Mouse (Mus musculus) heart, postnatal 0 days (tissue): ENCODE results near the gene Trrap. TPM values are rescaled to one million over a fixed set of nuclear protein-coding genes. Genes with fewer than 3 reads are reported as not detected.
A peak's percentile ranks its signal among the peaks of the same experiment; 100 is the strongest.

Source experiments
- ATAC-seq: fragments of 200-750 bp; cut with Nextera tagmentation; 2 replicates; pipeline ENCODE4 v1.8.0; 2017; ENCODE audit warnings: low read depth, moderate number of reproducible peaks, moderate library complexity; ENCODE audit not compliant: insufficient read depth
- DNase-seq: peaks from one replicate; pipeline ENCODE4 v3.0.0-alpha.2; 2016; ENCODE audit warnings: low spot score
- H3K27ac ChIP-seq: fragments of 300-500 bp; sonication (generic); 2 replicates; pipeline ENCODE4 v1.5.1; 2014; ENCODE audit warnings: low read depth, mild to moderate bottlenecking
- H3K27me3 ChIP-seq: fragments of 300-500 bp; sonication (generic); 2 replicates; pipeline ENCODE4 v1.6.1; 2014; ENCODE audit warnings: low read length, mixed read lengths; ENCODE audit not compliant: control insufficient read depth, insufficient read depth
- H3K36me3 ChIP-seq: fragments of 300-500 bp; sonication (generic); replicated peaks from 2 replicates; pipeline ENCODE4 v1.6.1; 2014; ENCODE audit warnings: low read length, mixed read lengths; ENCODE audit not compliant: control insufficient read depth, insufficient read depth
- H3K4me1 ChIP-seq: fragments of 300-500 bp; sonication (generic); 2 replicates; pipeline ENCODE4 v1.6.1; 2014; ENCODE audit warnings: antibody characterized with exemption; ENCODE audit not compliant: control insufficient read depth, insufficient read depth
- H3K4me2 ChIP-seq: fragments of 300-500 bp; sonication (generic); 2 replicates; pipeline ENCODE4 v1.6.1; 2014; ENCODE audit warnings: low read depth, mild to moderate bottlenecking, low read length, moderate library complexity
- H3K4me3 ChIP-seq: fragments of 300-500 bp; sonication (generic); 2 replicates; pipeline ENCODE4 v1.5.1; 2014; ENCODE audit warnings: low read depth, low read length
- H3K9ac ChIP-seq: fragments of 300-500 bp; sonication (generic); replicated peaks from 2 replicates; pipeline ENCODE4 v1.6.1; 2014; ENCODE audit warnings: low read depth, low read length, mixed read lengths
- H3K9me3 ChIP-seq: fragments of 300-500 bp; sonication (generic); replicated peaks from 2 replicates; pipeline ENCODE4 v1.6.1; 2016; ENCODE audit warnings: low read length; ENCODE audit not compliant: control insufficient read depth
- CTCF ChIP-seq: IDR thresholded peaks from 2 replicates; pipeline ENCODE4 v1.5.1; 2016; ENCODE audit warnings: antibody characterized with exemption, control low read depth, low read depth
- EP300 ChIP-seq: IDR thresholded peaks from 2 replicates; pipeline ENCODE4 v1.6.1; 2016; ENCODE audit warnings: antibody characterized with exemption, low read depth
- WGBS: fragments of 180-500 bp; shearing (Covaris S2); extraction: QIAGEN DNeasy Blood & Tissue Kit; methylation state at CpG from one replicate; pipeline ENCODE4 v1.1.7; 2014; 5-methylcytosine and 5-hydroxymethylcytosine counted together
- polyA plus RNA-seq: library from polyadenylated mRNA; unstranded; fragments of >200 nt; fragmentation: Nextera tagmentation; extraction: Ambion mirVana; gene quantifications from 2 replicates; pipeline ENCODE4 v1.2.1, GENCODE M21; 2015
- total RNA-seq: library from RNA; depleted of rRNA; stranded (reverse); fragments of >200 nt; gene quantifications from 2 replicates; pipeline ENCODE4 v1.2.3, GENCODE M21; 2014; ENCODE audit warnings: low replicate concordance

Trrap gene
- total and polyA plus RNA-seq, 2 experiments from 2014 or later, result 24.6 to 85.0 TPM

- no peak for TF ChIP-seq EP300
- no peak for TF ChIP-seq CTCF
- Histone ChIP-seq H3K9me3 (no peaks in the 10 kb centered on the region), H3K4me3 (no peak overlapping the region), H3K27ac (no peak overlapping the region), H3K4me1 (no peaks in the 10 kb centered on the region), H3K27me3 (no peaks in the 10 kb centered on the region), H3K36me3 (peaks cover 70% of the 10 kb centered on the region), H3K9ac (no peak overlapping the region), H3K4me2 (no peak overlapping the region)
- WGBS, result 85% methylated on average over 15 of the region's 15 CpGs
- ATAC-seq (no peak), DNase-seq (no peak)
Measured at GRCm38 (mm10) chr5:144858527-144858926, 91.0 kb downstream of the Trrap start.

GRCm38 (mm10) chr5:144859284-144859683 is 91.8 kb downstream of the Trrap start:
- no peaks in the 10 kb centered on the region for H3K9me3 ChIP-seq
- H3K36me3 ChIP-seq, result peaks cover 63% of the 10 kb centered on the region
- H3K27ac ChIP-seq, result no peak overlapping the region
- DNase-seq (no peak), ATAC-seq (no peak)
- no peaks in the 10 kb centered on the region for H3K4me1 ChIP-seq
- no peak for TF ChIP-seq EP300
- no peak for TF ChIP-seq CTCF
- no peak overlapping the region for H3K4me3 ChIP-seq
- no peaks in the 10 kb centered on the region for H3K27me3 ChIP-seq
- 84% methylated on average over 9 of the region's 9 CpGs for WGBS
- H3K4me2 ChIP-seq, result no peak overlapping the region
- no peak overlapping the region for H3K9ac ChIP-seq

- no peaks in the 10 kb centered on the region for H3K9me3 ChIP-seq
- no peak overlapping the region for H3K4me2 ChIP-seq
- 96% methylated on average over 8 of the region's 8 CpGs for WGBS
- DNase-seq (no peak), ATAC-seq (no peak)
- H3K4me3 ChIP-seq, result no peak overlapping the region
- peaks cover 49% of the 10 kb centered on the region for H3K36me3 ChIP-seq
- H3K27me3 ChIP-seq, result no peaks in the 10 kb centered on the region
- no peak for TF ChIP-seq EP300
- TF ChIP-seq CTCF, result no peak
- no peaks in the 10 kb centered on the region for H3K4me1 ChIP-seq
- no peak overlapping the region for H3K27ac ChIP-seq
- H3K9ac ChIP-seq, result no peak overlapping the region
Measured at GRCm38 (mm10) chr5:144860913-144861312, 93.4 kb downstream of the Trrap start.

GRCm38 (mm10) chr5:144866923-144867322 is 99.4 kb downstream of the Trrap start:
- H3K4me2 ChIP-seq, result no peak overlapping the region
- peak; percentile 47 for ATAC-seq
- DNase-seq, result peak; percentile 32
- TF ChIP-seq EP300, result no peak
- TF ChIP-seq CTCF, result peak; percentile 52
- no peaks in the 10 kb centered on the region for H3K27me3 ChIP-seq
- WGBS, result 59% methylated on average over 8 of the region's 8 CpGs
- no peak overlapping the region for H3K4me3 ChIP-seq
- no peak overlapping the region for H3K27ac ChIP-seq
- no peak overlapping the region for H3K9ac ChIP-seq
- no peaks in the 10 kb centered on the region for H3K9me3 ChIP-seq
- no peaks in the 10 kb centered on the region for H3K36me3 ChIP-seq
- no peaks in the 10 kb centered on the region for H3K4me1 ChIP-seq

GRCm38 (mm10) chr5:144869466-144869865 is 101.9 kb downstream of the Trrap start:
- WGBS, result 68% methylated on average over 7 of the region's 7 CpGs

GRCm38 (mm10) chr5:144870782-144871181 is 103.2 kb downstream of the Trrap start:
- Histone ChIP-seq H3K4me1 (no peaks in the 10 kb centered on the region), H3K9ac (no peak overlapping the region), H3K9me3 (no peaks in the 10 kb centered on the region), H3K36me3 (no peaks in the 10 kb centered on the region), H3K4me3 (no peak overlapping the region), H3K27me3 (no peaks in the 10 kb centered on the region), H3K27ac (peak overlapping the region; percentile 46; the same call in 1 of the 2 replicates), H3K4me2 (no peak overlapping the region)
- 68% methylated on average over 7 of the region's 7 CpGs for WGBS
- DNase-seq (peak; percentile 34), ATAC-seq (peak; percentile 12; the same call in 1 of the 2 replicates)
- TF ChIP-seq CTCF (no peak), EP300 (no peak)

More at GRCm38 (mm10) chr5:144869466-144869865, 101.9 kb downstream of the Trrap start:
- Histone ChIP-seq H3K36me3 (no peaks in the 10 kb centered on the region), H3K27me3 (no peaks in the 10 kb centered on the region), H3K9ac (no peak overlapping the region), H3K27ac (0 out of 2 replicates have a peak overlapping the region, but pooled peaks have one; percentile 9), H3K9me3 (no peaks in the 10 kb centered on the region), H3K4me2 (no peak overlapping the region), H3K4me1 (no peaks in the 10 kb centered on the region), H3K4me3 (no peak overlapping the region)
- TF ChIP-seq EP300 (no peak), CTCF (no peak)
- ATAC-seq, result no peak
- no peak for DNase-seq
